Comparison of ENCODE assay signal across 32 mouse cellular contexts in the genomic region with DNA sequence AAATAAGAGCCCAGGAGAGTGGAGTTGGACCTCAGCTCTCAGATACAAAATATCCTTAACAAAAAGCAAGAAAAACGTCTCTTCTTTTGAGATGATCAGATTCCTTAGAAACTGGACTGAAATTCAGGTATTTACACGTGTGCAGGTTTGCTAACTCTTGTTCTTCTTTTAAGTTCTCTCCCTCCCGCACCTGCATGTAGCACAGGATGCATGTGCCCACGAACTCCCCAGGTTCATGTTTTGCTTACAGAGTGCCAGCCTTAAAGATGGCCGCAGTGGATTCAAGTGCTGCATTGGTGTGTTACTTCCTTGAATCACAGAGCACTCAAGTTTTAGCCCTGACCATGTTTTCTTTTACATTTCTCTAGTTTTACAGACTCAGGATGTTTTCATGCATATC. TPM values are rescaled to one million over a fixed set of nuclear protein-coding genes. Genes with fewer than 3 reads are reported as not detected.
DNase-seq lines count a peak whose midpoint lies in the region; ATAC-seq and TF ChIP-seq lines count a peak whose summit lies in the region.
"Had no signal": no experiment of that assay in that cellular context is flagged by ENCODE, and none has a peak within 500 bp of the region (broad histone marks: within the 10 kb centered on the region; RNA-seq: fewer than 3 reads in every experiment).

No protein-coding gene starts in this region.

- no peak for ATAC-seq in forebrain, postnatal 0 days
- ATAC-seq: forebrain, embryonic 13.5 days; hindbrain, postnatal 0 days; intestine, postnatal 0 days had no signal

- no peaks in the 10 kb centered on the region for H3K27me3 ChIP-seq in heart, embryonic 10.5 days (ENCODE audit: insufficient read depth, poor library complexity, severe bottlenecking)
- H3K27me3 ChIP-seq in forebrain, postnatal 0 days (ENCODE audit: insufficient read depth, low read length), result no peaks in the 10 kb centered on the region
- H3K27me3 ChIP-seq: forebrain, embryonic 13.5 days; heart, embryonic 12.5 days; liver, embryonic 13.5 days; megakaryocyte, embryonic 14.5 days; neural tube, embryonic 13.5 days had no signal

- H3K36me3 ChIP-seq in heart, embryonic 10.5 days, result peaks cover 36% of the 10 kb centered on the region
- H3K36me3 ChIP-seq in forebrain, postnatal 0 days (ENCODE audit: insufficient read depth), result peaks cover 25% of the 10 kb centered on the region

- no peaks in the 10 kb centered on the region for H3K9me3 ChIP-seq in heart, embryonic 10.5 days
- H3K9me3 ChIP-seq in forebrain, postnatal 0 days (ENCODE audit: low read length), result no peaks in the 10 kb centered on the region
- H3K9me3 ChIP-seq: liver, embryonic 13.5 days; megakaryocyte, embryonic 14.5 days; neural tube, embryonic 13.5 days had no signal

- no peak overlapping the region for H3K4me2 ChIP-seq in forebrain, postnatal 0 days (ENCODE audit: low read depth)
- H3K4me2 ChIP-seq: forebrain, embryonic 13.5 days; heart, embryonic 12.5 days; liver, embryonic 13.5 days; lung, embryonic 14.5 days; neural tube, embryonic 13.5 days had no signal

- peak; percentile 18 to 33 for DNase-seq in spleen, adult 18-20 months
- DNase-seq in spleen, postnatal 4 days (ENCODE audit: low spot score in 2 of 2), result no peak
- peak; percentile 18 for DNase-seq in ZHBTc4 (ENCODE audit: low read depth, low spot score)
- DNase-seq in thymus, postnatal 0 days (ENCODE audit: low spot score), result peak; percentile 14
- no peak for DNase-seq in heart, embryonic 10.5 days (ENCODE audit: low spot score)
- no peak for DNase-seq in cerebellum, postnatal 14 days
- no peak for DNase-seq in forebrain, postnatal 0 days
- DNase-seq: adrenal gland, adult 8-10 months; cerebellum, adult 2 months; gastrocnemius, postnatal 10 days; heart, postnatal 10 days; layer of hippocampus, adult 9-11 months; liver, embryonic 13.5 days; lung, embryonic 14.5 days; midbrain, embryonic 14.5 days; retina, postnatal 1 day had no signal

- TF ChIP-seq CTCF in forebrain, postnatal 0 days (IDR thresholded peaks at IDR 0.05; ENCODE audit: low read depth), result no peak

- 84% methylated on average over 5 of the region's 5 CpGs for WGBS in heart, embryonic 10.5 days
- WGBS in forebrain, postnatal 0 days, result 88% methylated on average over 5 of the region's 5 CpGs

- no peak overlapping the region for H3K4me3 ChIP-seq in heart, embryonic 10.5 days
- no peak overlapping the region for H3K4me3 ChIP-seq in forebrain, postnatal 0 days (ENCODE audit: low read depth, low read length)
- H3K4me3 ChIP-seq: forebrain, embryonic 13.5 days; heart, embryonic 12.5 days; left cerebral cortex, adult 2 months; liver, embryonic 13.5 days; megakaryocyte, embryonic 14.5 days; neural tube, embryonic 13.5 days had no signal

- H3K9ac ChIP-seq in forebrain, postnatal 0 days, result no peak overlapping the region
- H3K9ac ChIP-seq: forebrain, embryonic 13.5 days; heart, embryonic 12.5 days; liver, embryonic 13.5 days; lung, embryonic 14.5 days; neural tube, embryonic 13.5 days had no signal

- no peaks in the 10 kb centered on the region for H3K4me1 ChIP-seq in heart, embryonic 10.5 days
- no peaks in the 10 kb centered on the region for H3K4me1 ChIP-seq in forebrain, postnatal 0 days (ENCODE audit: insufficient read depth)
- H3K4me1 ChIP-seq: forebrain, embryonic 13.5 days; heart, embryonic 12.5 days; liver, embryonic 13.5 days; neural tube, embryonic 13.5 days had no signal

- H3K27ac ChIP-seq in heart, embryonic 10.5 days, result no peak overlapping the region
- H3K27ac ChIP-seq in forebrain, postnatal 0 days (ENCODE audit: low read depth, low read length), result no peak overlapping the region
- H3K27ac ChIP-seq: forebrain, embryonic 13.5 days; hindbrain, postnatal 0 days; left cerebral cortex, adult 2 months; liver, embryonic 13.5 days; neural tube, embryonic 13.5 days had no signal

RNA-seq across cellular contexts. Expression of a gene that starts 14.5 kb away (rescaled TPM):
- 3.5 and 4.2 TPM in 2 replicates for polyA plus RNA-seq in thymus, postnatal 0 days (2015; fragmentation: Nextera tagmentation; extraction: Ambion mirVana)
- polyA plus RNA-seq in heart, embryonic 10.5 days (2016; fragmentation: Nextera tagmentation; extraction: Ambion mirVana), result 0.19 TPM in 1 of 2 replicates, not detected in the other
- 1.3 and 3.6 TPM in 2 replicates for total RNA-seq in forebrain, postnatal 0 days (2014; rRNA removed)
- 0.99 and 1.9 TPM in 2 replicates for polyA plus RNA-seq in forebrain, postnatal 0 days (2015; fragmentation: Nextera tagmentation; extraction: Ambion mirVana)
- total RNA-seq: adrenal gland, adult 8-10 months; heart, postnatal 10 days; left cerebral cortex, adult 2 months had no signal
- polyA plus RNA-seq: cerebellum, adult 2 months; heart, embryonic 12.5 days; hindbrain, embryonic 11.5 days; liver, embryonic 13.5 days; testis, adult 2 months had no signal

RNA-seq across cellular contexts. Expression of a gene that starts 23.7 kb away (rescaled TPM):
- polyA plus RNA-seq in thymus, postnatal 0 days (2015; fragmentation: Nextera tagmentation; extraction: Ambion mirVana), result 27.1 and 30.4 TPM in 2 replicates
- 18.7 and 26.4 TPM in 2 replicates for polyA plus RNA-seq in heart, embryonic 10.5 days (2016; fragmentation: Nextera tagmentation; extraction: Ambion mirVana)
- 14.3 and 16.2 TPM in 2 replicates for total RNA-seq in forebrain, postnatal 0 days (2014; rRNA removed)
- polyA plus RNA-seq in forebrain, postnatal 0 days (2015; fragmentation: Nextera tagmentation; extraction: Ambion mirVana), result 13.3 and 14.4 TPM in 2 replicates

RNA-seq across cellular contexts. Expression of a gene that starts 28.7 kb away (rescaled TPM):
- 15.1 and 17.9 TPM in 2 replicates for polyA plus RNA-seq in thymus, postnatal 0 days (2015; fragmentation: Nextera tagmentation; extraction: Ambion mirVana)
- 0.21 TPM in 1 of 2 replicates, not detected in the other for polyA plus RNA-seq in heart, embryonic 10.5 days (2016; fragmentation: Nextera tagmentation; extraction: Ambion mirVana)
- not detected in 2 replicates for total RNA-seq in forebrain, postnatal 0 days (2014; rRNA removed)
- polyA plus RNA-seq in forebrain, postnatal 0 days (2015; fragmentation: Nextera tagmentation; extraction: Ambion mirVana), result 0.35 TPM in 1 of 2 replicates, not detected in the other
- total RNA-seq: gastrocnemius, postnatal 10 days; granulocyte monocyte progenitor cell, adult 5-6 weeks; heart, postnatal 10 days; hindbrain, postnatal 0 days; left cerebral cortex, adult 2 months; left cerebral cortex, postnatal 36 days had no signal
- polyA plus RNA-seq: cerebellum, adult 2 months; midbrain, embryonic 14.5 days; testis, adult 2 months had no signal

RNA-seq across cellular contexts. Expression of a gene that starts 45.6 kb away (rescaled TPM):
- 0.08 and 0.18 TPM in 2 replicates for polyA plus RNA-seq in thymus, postnatal 0 days (2015; fragmentation: Nextera tagmentation; extraction: Ambion mirVana)
- polyA plus RNA-seq in heart, embryonic 10.5 days (2016; fragmentation: Nextera tagmentation; extraction: Ambion mirVana), result 0.14 TPM in 1 of 2 replicates, not detected in the other
- not detected in 2 replicates for total RNA-seq in forebrain, postnatal 0 days (2014; rRNA removed)
- not detected in 2 replicates for polyA plus RNA-seq in forebrain, postnatal 0 days (2015; fragmentation: Nextera tagmentation; extraction: Ambion mirVana)
- total RNA-seq: adrenal gland, adult 8-10 months; gastrocnemius, postnatal 10 days; granulocyte monocyte progenitor cell, adult 5-6 weeks; heart, postnatal 10 days; hindbrain, postnatal 0 days; left cerebral cortex, adult 2 months; left cerebral cortex, postnatal 36 days had no signal
- polyA plus RNA-seq: C2C12; cerebellum, adult 2 months; embryonic facial prominence, embryonic 14.5 days; forebrain, embryonic 13.5 days; heart, embryonic 12.5 days; hindbrain, embryonic 11.5 days; hindbrain, postnatal 0 days; intestine, postnatal 0 days; kidney, embryonic 16.5 days; limb, embryonic 14.5 days; lung, embryonic 14.5 days; midbrain, embryonic 14.5 days; neural tube, embryonic 13.5 days; urinary bladder, adult 2 months had no signal

RNA-seq across cellular contexts. Expression of a gene that starts 47.2 kb away (rescaled TPM):
- polyA plus RNA-seq in thymus, postnatal 0 days (2015; fragmentation: Nextera tagmentation; extraction: Ambion mirVana), result 11.0 and 11.1 TPM in 2 replicates
- 12.0 and 12.5 TPM in 2 replicates for polyA plus RNA-seq in heart, embryonic 10.5 days (2016; fragmentation: Nextera tagmentation; extraction: Ambion mirVana)
- 50.7 and 54.5 TPM in 2 replicates for total RNA-seq in forebrain, postnatal 0 days (2014; rRNA removed)
- polyA plus RNA-seq in forebrain, postnatal 0 days (2015; fragmentation: Nextera tagmentation; extraction: Ambion mirVana), result 40.4 and 46.9 TPM in 2 replicates

Comparison
In these comparisons a context has a peak if more than half of its experiments do, and no peak if none do; other contexts are left out.
1. DNase-seq: peak in spleen, adult 18-20 months (2 of 2), ZHBTc4 (single experiment) and thymus, postnatal 0 days (single experiment); none in spleen, postnatal 4 days (0 of 2), heart, embryonic 10.5 days (single experiment), cerebellum, postnatal 14 days (0 of 2) and forebrain, postnatal 0 days (single experiment).
2. RNA of a gene that starts 28.7 kb away (polyA plus RNA-seq): 15.1 to 17.9 TPM in thymus, postnatal 0 days; 0.35 TPM in forebrain, postnatal 0 days and 0.21 TPM in heart, embryonic 10.5 days; every median in the first group is over 10 times any median in the second.